Mouse (Mus musculus) forebrain, embryonic 14.5 days (tissue): ENCODE data around the gene Ccnt1. TPM values are rescaled to one million over a fixed set of nuclear protein-coding genes. Genes with fewer than 3 reads are reported as not detected.

Experiments used
- ATAC-seq: fragments of 200-750 bp; cut with Nextera tagmentation; 2 replicates; pipeline ENCODE4 v1.8.0; 2017; ENCODE audit warnings: mild to moderate bottlenecking, moderate library complexity
- DNase-seq: peaks from one replicate; pipeline ENCODE4 v3.0.0-alpha.2; 2015; ENCODE audit warnings: low spot score
- H3K27ac ChIP-seq: fragments of 300-500 bp; sonication (generic); 2 replicates; pipeline ENCODE4 v1.5.1; 2014; ENCODE audit warnings: low read depth, mild to moderate bottlenecking, control low read depth, low read length, moderate library complexity
- H3K27me3 ChIP-seq: fragments of 300-500 bp; sonication (generic); replicated peaks from 2 replicates; pipeline ENCODE4 v1.6.1; 2014; ENCODE audit warnings: low read length, control low read depth, mixed read lengths; ENCODE audit not compliant: control insufficient read depth, insufficient read depth
- H3K36me3 ChIP-seq: fragments of 300-500 bp; sonication (generic); 2 replicates; pipeline ENCODE4 v1.6.1; 2014; ENCODE audit warnings: low read length, control low read depth; ENCODE audit not compliant: control insufficient read depth, insufficient read depth
- H3K4me1 ChIP-seq: fragments of 300-500 bp; sonication (generic); 2 replicates; pipeline ENCODE4 v1.6.1; 2014; ENCODE audit warnings: antibody characterized with exemption, low read length, control low read depth; ENCODE audit not compliant: control insufficient read depth, insufficient read depth
- H3K4me2 ChIP-seq: fragments of 300-500 bp; sonication (generic); 2 replicates; pipeline ENCODE4 v1.6.1; 2014; ENCODE audit warnings: mild to moderate bottlenecking, control low read depth, low read length
- H3K4me3 ChIP-seq: fragments of 300-500 bp; sonication (generic); 2 replicates; pipeline ENCODE4 v1.5.1; 2014; ENCODE audit warnings: low read depth, low read length, control low read depth
- H3K9ac ChIP-seq: fragments of 300-500 bp; sonication (generic); 2 replicates; pipeline ENCODE4 v1.6.1; 2014; ENCODE audit warnings: mild to moderate bottlenecking, low read length, control low read depth, moderate library complexity
- H3K9me3 ChIP-seq: fragments of 300-500 bp; sonication (generic); replicated peaks from 2 replicates; pipeline ENCODE4 v1.6.1; 2016; ENCODE audit warnings: low read length, control low read depth, mixed read lengths; ENCODE audit not compliant: control insufficient read depth
- WGBS: fragments of 180-500 bp; shearing (Covaris S2); extraction: QIAGEN DNeasy Blood & Tissue Kit; methylation state at CpG from one replicate; pipeline ENCODE4 v1.1.7; 2014; 5-methylcytosine and 5-hydroxymethylcytosine counted together
- polyA plus RNA-seq: library from polyadenylated mRNA; unstranded; fragments of >200 nt; fragmentation: Nextera tagmentation; extraction: Ambion mirVana; gene quantifications from 2 replicates; pipeline ENCODE4 v1.2.1, GENCODE M21; 2014

Gene Ccnt1
- 51.3 and 61.7 TPM in 2 replicates for polyA plus RNA-seq

DNA sequence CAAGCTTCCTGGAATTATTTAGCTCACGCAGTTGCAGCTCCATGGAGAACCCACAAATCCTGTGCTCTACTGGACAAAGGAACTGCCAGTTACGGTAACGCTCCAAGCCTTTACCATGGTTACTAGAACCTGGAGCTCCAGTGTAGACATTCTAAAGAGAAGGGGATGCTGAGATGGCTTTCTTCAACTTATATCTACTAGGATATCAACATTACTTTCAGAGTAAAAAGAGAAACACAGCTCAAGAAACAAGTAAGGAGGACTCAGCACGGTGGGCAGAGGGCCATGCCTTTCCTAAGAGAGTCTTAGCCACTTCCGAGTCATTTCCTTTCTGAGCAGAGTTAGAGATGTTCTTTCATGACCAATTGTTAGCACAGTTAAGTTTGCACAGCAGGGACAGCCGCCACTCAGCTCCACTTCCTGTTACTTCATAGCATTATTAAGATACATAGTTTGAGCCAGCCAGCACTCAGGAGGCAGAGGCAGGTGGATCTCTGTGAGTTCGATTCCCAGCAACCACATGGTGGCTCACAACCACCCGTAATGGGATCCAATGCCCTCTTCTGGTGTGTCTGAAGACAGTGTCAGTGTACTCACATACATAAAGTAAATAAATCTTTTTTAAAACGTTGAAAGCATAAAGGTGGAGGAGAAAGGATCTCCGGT lies at the start of gene Ccnt1, which contains the start of gene 4930415O20Rik:
Ccnt1 (minus strand) TSS at position 51 of the 666 bp plus-strand sequence.
4930415O20Rik (plus strand) TSS at position 132 of the 666 bp plus-strand sequence.
- Histone ChIP-seq H3K36me3 (no peaks in the 10 kb centered on the region), H3K9ac (no peak within 1 kb of the TSS), H3K27me3 (no peaks in the 10 kb centered on the region), H3K4me1 (peaks cover 10% of the 10 kb centered on the region), H3K9me3 (no peaks in the 10 kb centered on the region), H3K27ac (no peak within 1 kb of the TSS), H3K4me3 (no peak within 1 kb of the TSS), H3K4me2 (no peak within 1 kb of the TSS)
- DNase-seq (no peak), ATAC-seq (no peak)
- WGBS, result 87% methylated on average over 10 of the region's 10 CpGs

DNA sequence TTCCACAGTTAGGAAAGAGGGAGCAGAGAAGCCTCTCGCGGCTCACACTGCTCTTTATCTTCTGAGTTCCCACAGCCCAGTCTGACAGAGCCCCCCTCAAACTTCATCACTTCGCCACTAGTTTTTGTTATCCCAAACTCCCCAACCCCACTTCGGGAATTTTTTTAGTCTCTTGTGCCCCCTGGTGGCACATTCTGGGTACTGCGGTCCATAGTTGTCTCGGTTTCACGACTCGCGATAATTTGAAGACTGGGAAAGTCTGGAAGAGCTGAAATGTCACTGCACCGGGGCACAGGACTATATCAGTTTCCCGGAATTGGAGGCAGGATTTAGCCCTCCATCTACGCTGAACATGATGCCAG lies 46.4 kb upstream of the Ccnt1 start:
- no peak overlapping the region for H3K27ac ChIP-seq
- H3K27me3 ChIP-seq, result no peaks in the 10 kb centered on the region
- peak; percentile 82 for DNase-seq
- H3K4me1 ChIP-seq, result no peaks in the 10 kb centered on the region
- H3K9ac ChIP-seq, result no peak overlapping the region
- no peak overlapping the region for H3K4me2 ChIP-seq
- ATAC-seq, result peak; percentile 72
- no peaks in the 10 kb centered on the region for H3K36me3 ChIP-seq
- H3K4me3 ChIP-seq, result no peak overlapping the region
- WGBS, result under 1% methylated on average over 12 of the region's 12 CpGs
- H3K9me3 ChIP-seq, result no peaks in the 10 kb centered on the region

DNA sequence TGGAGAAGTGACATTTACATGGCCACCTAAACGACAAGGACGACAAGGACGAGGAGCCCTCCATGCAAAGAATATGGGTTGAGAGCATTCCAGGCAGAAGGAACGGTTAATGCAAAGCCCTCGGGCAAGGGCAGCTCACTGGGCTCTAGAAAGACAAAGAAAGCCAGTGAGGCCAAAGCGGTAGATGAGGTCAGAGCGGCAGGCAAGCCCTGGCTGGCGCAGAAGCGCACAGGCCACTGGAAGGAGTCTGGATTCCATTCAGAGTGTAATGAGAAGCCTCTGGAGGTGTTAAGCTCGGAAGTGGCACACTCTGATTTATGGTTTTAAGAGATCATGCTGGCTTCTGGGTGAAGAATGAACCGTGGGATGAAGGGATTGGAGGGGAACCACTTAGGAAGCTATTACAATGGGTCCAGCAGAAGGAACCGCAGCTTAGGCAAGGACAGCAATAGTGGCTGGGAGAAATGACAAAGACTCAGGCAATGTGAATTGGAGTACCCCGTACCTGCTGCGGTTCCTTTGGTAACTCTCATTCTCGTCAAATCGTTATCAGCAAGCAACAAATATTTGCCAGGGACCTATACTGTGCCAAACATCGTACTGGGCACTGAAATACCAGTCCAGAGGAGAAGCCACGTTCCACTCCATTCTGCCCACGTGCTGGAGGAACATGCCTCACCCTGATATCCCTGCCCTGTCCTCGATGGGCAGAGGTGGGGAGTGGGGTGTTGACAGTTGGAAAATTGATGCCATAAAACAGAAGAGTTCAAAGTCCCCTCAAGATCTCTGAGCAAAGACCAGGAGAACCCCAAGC lies 45.8 kb upstream of the Ccnt1 start:
- DNase-seq (no peak), ATAC-seq (peak; percentile 23; the same call in 1 of the 2 replicates)
- Histone ChIP-seq H3K4me1 (no peaks in the 10 kb centered on the region), H3K27me3 (no peaks in the 10 kb centered on the region), H3K9me3 (no peaks in the 10 kb centered on the region), H3K27ac (no peak overlapping the region), H3K36me3 (no peaks in the 10 kb centered on the region), H3K4me2 (no peak overlapping the region), H3K4me3 (no peak overlapping the region), H3K9ac (no peak overlapping the region)
- 37% methylated on average over 20 of the region's 20 CpGs for WGBS

DNA sequence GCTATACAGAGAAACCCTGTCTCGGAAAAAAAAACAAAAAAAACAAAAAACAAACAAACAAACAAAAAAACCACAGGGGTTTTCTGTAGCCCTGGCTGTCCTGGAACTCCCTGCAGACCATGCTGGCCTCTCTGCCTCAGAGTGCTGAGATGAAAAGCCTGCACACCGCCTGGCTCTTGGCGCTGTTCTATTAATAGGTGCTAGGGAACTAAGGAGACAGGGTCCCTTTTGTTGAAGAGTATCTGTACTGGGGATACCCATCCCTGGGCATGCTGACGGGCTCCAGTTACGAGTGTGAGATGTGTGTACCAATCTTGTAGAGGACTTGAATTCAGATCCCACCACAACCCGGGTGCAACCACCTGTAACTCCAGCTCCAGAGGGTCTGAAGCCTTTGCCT lies 45.0 kb upstream of the Ccnt1 start:
- Histone ChIP-seq H3K9ac (no peak overlapping the region), H3K4me3 (no peak overlapping the region), H3K27ac (no peak overlapping the region), H3K27me3 (no peaks in the 10 kb centered on the region), H3K9me3 (no peaks in the 10 kb centered on the region), H3K4me2 (no peak overlapping the region), H3K4me1 (no peaks in the 10 kb centered on the region), H3K36me3 (no peaks in the 10 kb centered on the region)
- 70% methylated on average over 6 of the region's 6 CpGs for WGBS
- ATAC-seq (no peak), DNase-seq (no peak)

DNA sequence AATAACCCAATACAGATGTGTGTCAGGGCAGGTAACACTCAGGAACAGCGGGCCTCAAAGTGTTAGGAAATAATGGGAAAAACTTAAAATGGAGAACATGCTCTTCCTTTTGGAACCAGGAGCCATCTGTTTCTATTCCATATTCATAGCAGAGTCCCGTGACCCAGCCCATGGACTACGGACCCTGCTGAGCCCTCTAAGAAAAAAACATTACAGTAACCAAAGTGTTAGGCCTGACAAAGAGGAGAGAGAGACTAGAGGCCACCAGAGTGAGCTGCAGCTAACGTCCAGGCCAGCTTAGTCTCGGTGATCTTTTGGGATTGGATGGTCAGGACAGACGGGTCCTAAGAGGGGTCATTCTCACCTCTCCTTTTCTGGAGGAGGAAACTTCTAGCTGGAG lies 44.2 kb upstream of the Ccnt1 start:
- Histone ChIP-seq H3K27ac (no peak overlapping the region), H3K9me3 (no peaks in the 10 kb centered on the region), H3K4me1 (no peaks in the 10 kb centered on the region), H3K4me2 (no peak overlapping the region), H3K27me3 (no peaks in the 10 kb centered on the region), H3K9ac (0 out of 2 replicates have a peak overlapping the region, but pooled peaks have one; percentile 25), H3K4me3 (no peak overlapping the region), H3K36me3 (no peaks in the 10 kb centered on the region)
- WGBS, result 53% methylated on average over 6 of the region's 6 CpGs
- no peak for DNase-seq
- ATAC-seq, result no peak

DNA sequence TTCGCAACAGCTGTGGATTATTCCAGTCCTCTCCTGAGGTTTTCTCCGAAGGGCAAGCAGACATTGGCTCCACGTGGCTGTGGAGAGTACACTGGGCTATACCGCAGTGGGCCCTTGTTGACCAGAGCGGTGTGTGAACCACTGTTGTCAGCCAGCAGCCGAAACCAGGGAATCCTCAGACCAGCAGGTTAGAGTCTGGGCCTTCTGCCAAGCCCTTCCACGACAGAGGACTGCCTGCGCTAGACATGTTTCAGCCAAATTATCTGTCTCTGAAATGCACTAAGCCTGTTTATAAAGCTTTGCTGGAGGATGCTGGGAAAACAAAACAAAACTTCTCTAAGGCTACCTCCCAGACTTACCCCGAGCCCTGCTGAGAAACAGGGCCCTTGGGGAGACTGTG lies 43.8 kb upstream of the Ccnt1 start:
- H3K9ac ChIP-seq, result 0 out of 2 replicates have a peak overlapping the region, but pooled peaks have one; percentile 25
- no peaks in the 10 kb centered on the region for H3K4me1 ChIP-seq
- WGBS, result 40% methylated on average over 9 of the region's 9 CpGs
- no peak overlapping the region for H3K4me2 ChIP-seq
- peak; percentile 50 for DNase-seq
- no peaks in the 10 kb centered on the region for H3K36me3 ChIP-seq
- H3K27me3 ChIP-seq, result no peaks in the 10 kb centered on the region
- H3K4me3 ChIP-seq, result no peak overlapping the region
- H3K27ac ChIP-seq, result no peak overlapping the region
- H3K9me3 ChIP-seq, result no peaks in the 10 kb centered on the region
- no peak for ATAC-seq

DNA sequence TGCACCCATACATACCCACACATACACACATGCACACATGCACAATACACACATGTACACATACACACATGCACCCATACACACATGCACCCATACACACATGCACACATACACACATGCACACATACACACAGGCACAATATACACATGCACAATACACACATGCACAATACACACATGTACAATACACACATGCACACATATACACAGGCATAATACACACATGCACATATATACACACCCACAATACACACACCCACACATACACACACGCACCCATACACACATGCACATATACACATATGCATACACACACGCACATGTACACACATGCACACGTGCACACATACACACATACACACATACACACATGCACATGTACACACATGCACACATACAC lies 41.5 kb upstream of the Ccnt1 start:
- H3K4me1 ChIP-seq, result peaks cover 14% of the 10 kb centered on the region
- H3K9ac ChIP-seq, result no peak overlapping the region
- no peaks in the 10 kb centered on the region for H3K27me3 ChIP-seq
- H3K36me3 ChIP-seq, result no peaks in the 10 kb centered on the region
- no peak overlapping the region for H3K4me2 ChIP-seq
- H3K9me3 ChIP-seq, result no peaks in the 10 kb centered on the region
- no peak overlapping the region for H3K4me3 ChIP-seq
- H3K27ac ChIP-seq, result no peak overlapping the region
- 94% methylated on average over 3 of the region's 3 CpGs for WGBS
- DNase-seq (no peak), ATAC-seq (no peak)

DNA sequence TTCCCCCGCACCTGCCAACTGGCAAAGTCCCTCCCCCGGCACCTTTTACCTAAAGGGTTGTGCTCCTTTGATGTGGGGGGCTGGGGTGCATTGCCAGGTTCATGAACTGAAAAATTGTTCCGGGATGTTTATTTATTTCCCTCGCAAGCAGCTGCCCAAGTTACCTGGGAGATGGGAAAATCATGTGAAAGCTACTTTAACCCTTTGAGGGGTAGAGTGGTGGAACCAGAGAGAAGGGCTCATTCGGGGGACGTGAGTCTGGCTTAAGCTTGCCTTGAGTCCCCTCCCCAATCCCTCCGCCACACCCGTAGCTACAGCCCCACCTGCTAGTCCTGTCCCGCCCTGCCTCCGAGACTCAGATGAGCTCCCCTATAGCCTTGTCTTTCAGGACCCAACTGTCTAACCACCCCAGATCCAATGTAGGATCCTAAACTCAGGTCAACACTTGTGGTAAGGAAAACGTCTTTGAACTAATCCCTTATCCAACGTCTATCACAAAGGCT lies 39.5 kb upstream of the Ccnt1 start:
- 5% methylated on average over 12 of the region's 12 CpGs for WGBS
- H3K4me2 ChIP-seq, result peak overlapping the region; percentile 91
- 0 out of 2 replicates have a peak, but pooled peaks cover 3% of the 10 kb centered on the region for H3K36me3 ChIP-seq
- H3K9ac ChIP-seq, result peak overlapping the region; percentile 86
- ATAC-seq, result no peak
- peaks cover 14% of the 10 kb centered on the region for H3K4me1 ChIP-seq
- DNase-seq, result peak; percentile 40
- H3K9me3 ChIP-seq, result no peaks in the 10 kb centered on the region
- H3K27me3 ChIP-seq, result no peaks in the 10 kb centered on the region
- peak overlapping the region; percentile 75 for H3K4me3 ChIP-seq
- peak overlapping the region; percentile 83 for H3K27ac ChIP-seq
